Mouse (Mus musculus) liver, embryonic 14.5 days (tissue): ENCODE measurements around the gene Sorcs3.
A peak's percentile ranks its signal among the peaks of the same experiment; 100 is the strongest.

Experiments
- CTCF ChIP-seq: IDR thresholded peaks from 2 replicates; pipeline ENCODE4 v1.5.1; 2016; ENCODE audit warnings: antibody characterized with exemption, low read depth, control low read depth
- EP300 ChIP-seq: IDR thresholded peaks from 2 replicates; pipeline ENCODE4 v1.6.1; 2016; ENCODE audit warnings: antibody characterized with exemption, low read depth

GRCm38 (mm10) chr19:48203928-48204470 lies 1.8 kb upstream of the Sorcs3 start:
- TF ChIP-seq CTCF = peak; percentile 63
- TF ChIP-seq EP300 = no peak
